Mouse (Mus musculus) induced T-regulatory cell, adult 2 months (primary cell): ENCODE data around the gene Zfp938.
A peak's percentile ranks its signal among the peaks of the same experiment; 100 is the strongest.

Source experiments
- DNase-seq: peaks from one replicate; pipeline ENCODE4 v3.0.0-alpha.2; 2012; ENCODE audit warnings: low read depth

Zfp938 gene

DNA sequence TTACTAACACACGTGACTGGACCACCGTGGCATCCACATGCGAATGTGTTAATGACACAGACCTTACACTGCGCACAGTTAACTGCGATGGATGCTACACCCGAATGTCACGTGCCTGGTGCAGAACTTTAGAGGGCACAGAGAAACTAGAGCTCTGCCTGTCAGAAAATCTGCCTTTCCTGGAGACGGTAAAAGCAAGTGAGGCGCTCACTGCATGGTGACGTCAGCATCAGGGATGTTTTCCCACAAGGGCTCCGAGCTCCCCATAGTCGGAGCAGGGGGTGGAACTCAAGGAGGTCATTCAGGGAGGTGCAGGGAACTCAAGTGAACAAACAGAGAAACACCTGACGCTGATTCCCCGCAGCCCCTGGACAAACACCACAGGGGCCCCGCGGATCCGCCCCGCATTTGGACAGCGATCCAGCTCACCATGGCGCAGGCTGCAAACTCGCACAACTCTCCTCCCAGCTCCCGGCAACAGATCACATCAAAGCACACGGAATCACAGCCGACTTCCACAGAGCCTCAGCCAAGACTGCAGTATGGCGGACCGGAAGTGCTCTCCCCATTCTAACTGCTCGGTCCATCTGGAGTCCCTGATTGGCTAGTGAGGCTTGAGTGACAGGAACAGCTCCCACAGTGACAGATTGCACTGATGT, at the start of gene Zfp938:
TSS of gene Zfp938 (minus strand) at position 539 of the 659 bp plus-strand sequence.
- DNase-seq: peak; percentile 89

- DNase-seq: no peak
Measured at GRCm38 (mm10) chr10:82257331-82257730, 16.3 kb upstream of the Zfp938 start.

- DNase-seq: no peak
Measured at GRCm38 (mm10) chr10:82245021-82245420, 3.9 kb upstream of the Zfp938 start.

- no peak for DNase-seq
Measured at GRCm38 (mm10) chr10:82241401-82241788, 315 bp upstream of the Zfp938 start.

DNA sequence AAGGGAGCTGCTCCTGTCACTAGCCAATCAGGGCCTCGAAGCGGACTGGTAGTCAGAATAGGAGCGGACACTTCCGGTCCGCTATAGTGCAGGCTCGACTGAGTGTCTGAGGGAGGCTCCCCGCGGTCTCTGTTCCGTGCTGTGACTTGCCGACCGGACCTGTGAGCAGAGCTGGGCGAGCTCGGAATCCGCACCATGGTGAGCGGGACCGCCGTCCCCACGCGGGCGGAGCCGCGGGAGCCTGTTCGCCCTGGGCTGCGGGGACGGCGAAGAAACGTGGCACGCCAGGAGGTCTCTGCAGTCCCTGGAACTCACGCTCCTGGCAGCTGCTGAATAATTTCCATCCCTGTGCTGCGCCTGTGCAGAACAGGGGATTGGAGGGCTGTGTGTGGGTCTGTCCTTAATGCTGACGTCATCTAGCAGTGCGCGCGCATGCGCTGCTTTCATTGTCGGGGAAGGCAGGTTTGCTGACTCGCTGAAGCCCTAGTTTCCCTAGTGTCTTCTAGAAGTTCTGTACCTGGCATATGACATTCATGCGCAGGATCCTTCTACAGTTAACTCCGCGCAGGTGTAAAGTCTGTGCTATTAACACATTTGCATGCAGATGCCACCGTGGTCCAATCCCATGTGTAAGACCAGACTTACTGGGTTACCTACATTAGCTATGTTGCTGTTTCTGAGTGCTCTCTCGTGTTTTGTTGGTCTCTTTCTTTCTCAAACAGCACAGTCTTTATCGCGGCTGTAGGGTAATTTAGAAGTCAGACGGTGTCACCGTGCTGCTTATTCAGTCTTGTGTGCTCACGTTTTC, 62.6 kb downstream of the Zfp938 start:
- DNase-seq: peak; percentile 90
